Mouse (Mus musculus): ENCODE measurements around the gene Arhgef26. TPM values are rescaled to one million over a fixed set of nuclear protein-coding genes. Genes with fewer than 3 reads are reported as not detected.

The Arhgef26 gene
- polyA plus RNA-seq, 1 experiment, result 0.57 TPM

DNA sequence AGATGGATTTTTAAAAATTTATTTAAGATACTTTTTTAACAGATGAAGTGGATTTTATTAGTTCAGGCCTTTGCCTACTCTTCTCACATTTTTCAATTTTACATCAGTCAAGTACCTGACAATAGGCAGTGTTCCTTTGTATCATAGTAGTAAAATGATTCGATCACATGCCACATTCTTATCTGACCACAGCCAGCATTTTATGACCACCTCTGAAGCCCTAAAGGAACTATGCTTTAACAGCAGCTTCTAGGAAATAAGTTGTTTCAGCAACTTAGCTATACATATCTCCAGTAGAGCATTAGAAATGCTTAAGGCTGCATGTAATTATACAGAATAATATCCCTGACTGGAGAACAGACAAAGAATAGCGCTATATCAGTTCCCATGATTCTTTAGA, 146.2 kb downstream of the Arhgef26 start:
- WGBS, result 100% methylated on average over 2 of the region's 2 CpGs
- no peaks in the 10 kb centered on the region for H3K4me1 ChIP-seq (replicated peaks; ENCODE audit: control insufficient read depth, insufficient read depth, low read length)
- no peak overlapping the region for H3K4me3 ChIP-seq (ENCODE audit: control insufficient read depth, insufficient read depth, low read length)
- H3K36me3 ChIP-seq (ENCODE audit: control insufficient read depth, insufficient read depth, low read length), result peaks cover 44% of the 10 kb centered on the region
- H3K27ac ChIP-seq (ENCODE audit: control insufficient read depth, insufficient read depth, low read length), result no peak overlapping the region
- no peaks in the 10 kb centered on the region for H3K27me3 ChIP-seq (ENCODE audit: control insufficient read depth, insufficient read depth, low read length)
- TF ChIP-seq CTCF (IDR thresholded peaks at IDR 0.05; ENCODE audit: borderline replicate concordance, control insufficient read depth, extremely low read depth, insufficient read depth, low read length, poor library complexity), result no peak
- TF ChIP-seq POLR2A (IDR thresholded peaks at IDR 0.05; ENCODE audit: control insufficient read depth, extremely low read depth, insufficient read depth, low read length, poor library complexity), result no peak
- DNase-seq, result no peak

DNA sequence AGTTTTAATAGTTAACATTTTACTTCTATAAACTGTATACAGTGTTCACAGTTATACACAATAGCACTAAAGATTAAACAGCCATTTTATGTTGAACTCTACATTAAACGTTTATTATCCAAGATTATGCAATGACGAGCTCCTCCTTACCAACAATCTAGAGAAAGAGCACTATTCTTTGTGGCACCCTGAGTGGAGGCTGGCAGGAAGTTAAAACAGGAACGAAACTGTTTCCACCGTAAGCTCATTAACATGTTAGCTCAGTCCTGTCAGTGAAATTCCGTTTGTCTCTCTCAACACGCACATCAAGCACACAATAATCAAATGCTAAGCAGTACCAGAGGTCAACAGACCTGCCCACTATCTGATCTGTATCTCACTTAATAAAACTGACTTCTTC, 154.4 kb downstream of the Arhgef26 start:
- H3K27ac ChIP-seq (ENCODE audit: control insufficient read depth, insufficient read depth, low read length), result no peak overlapping the region

DNA sequence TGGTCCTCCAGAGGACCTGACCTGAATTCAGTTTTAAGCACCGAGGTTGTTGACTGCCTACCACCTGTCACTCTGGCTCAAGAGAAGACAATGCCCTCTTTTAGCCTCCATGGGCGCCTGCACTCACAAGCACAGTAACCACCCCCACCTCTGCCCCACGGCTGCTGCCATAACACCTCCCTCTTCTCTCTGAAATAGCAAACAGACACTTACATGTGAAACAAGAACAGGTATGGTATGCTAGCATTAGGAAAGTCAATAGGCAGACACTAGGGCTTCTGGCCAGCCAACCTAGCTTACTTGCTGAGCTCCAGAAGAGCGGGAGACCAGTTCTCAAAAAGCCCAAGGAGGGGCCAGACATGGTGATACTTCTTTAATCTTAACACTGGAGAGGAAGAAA, 161.2 kb downstream of the Arhgef26 start:
- no peak overlapping the region for H3K27ac ChIP-seq (ENCODE audit: control insufficient read depth, insufficient read depth, low read length)
- H3K4me1 ChIP-seq (replicated peaks; ENCODE audit: control insufficient read depth, insufficient read depth, low read length), result no peaks in the 10 kb centered on the region
- 94% methylated on average over 4 of the region's 4 CpGs for WGBS
- H3K27me3 ChIP-seq (ENCODE audit: control insufficient read depth, insufficient read depth, low read length), result no peaks in the 10 kb centered on the region
- H3K36me3 ChIP-seq (ENCODE audit: control insufficient read depth, insufficient read depth, low read length), result peaks cover 60% of the 10 kb centered on the region
- H3K4me3 ChIP-seq (ENCODE audit: control insufficient read depth, insufficient read depth, low read length), result no peak overlapping the region
- TF ChIP-seq CTCF (IDR thresholded peaks at IDR 0.05; ENCODE audit: borderline replicate concordance, control insufficient read depth, extremely low read depth, insufficient read depth, low read length, poor library complexity) (no peak), POLR2A (IDR thresholded peaks at IDR 0.05; ENCODE audit: control insufficient read depth, extremely low read depth, insufficient read depth, low read length, poor library complexity) (no peak)
- DNase-seq, result no peak

More for the DNA sequence above, 154.4 kb downstream of the Arhgef26 start:
- WGBS, result 76% methylated on average over 6 of the region's 6 CpGs
- TF ChIP-seq CTCF (IDR thresholded peaks at IDR 0.05; ENCODE audit: borderline replicate concordance, control insufficient read depth, extremely low read depth, insufficient read depth, low read length, poor library complexity) (no peak), POLR2A (IDR thresholded peaks at IDR 0.05; ENCODE audit: control insufficient read depth, extremely low read depth, insufficient read depth, low read length, poor library complexity) (no peak)
- no peaks in the 10 kb centered on the region for H3K27me3 ChIP-seq (ENCODE audit: control insufficient read depth, insufficient read depth, low read length)
- no peaks in the 10 kb centered on the region for H3K4me1 ChIP-seq (replicated peaks; ENCODE audit: control insufficient read depth, insufficient read depth, low read length)
- H3K36me3 ChIP-seq (ENCODE audit: control insufficient read depth, insufficient read depth, low read length), result peaks cover 69% of the 10 kb centered on the region
- DNase-seq, result no peak
- no peak overlapping the region for H3K4me3 ChIP-seq (ENCODE audit: control insufficient read depth, insufficient read depth, low read length)

DNA sequence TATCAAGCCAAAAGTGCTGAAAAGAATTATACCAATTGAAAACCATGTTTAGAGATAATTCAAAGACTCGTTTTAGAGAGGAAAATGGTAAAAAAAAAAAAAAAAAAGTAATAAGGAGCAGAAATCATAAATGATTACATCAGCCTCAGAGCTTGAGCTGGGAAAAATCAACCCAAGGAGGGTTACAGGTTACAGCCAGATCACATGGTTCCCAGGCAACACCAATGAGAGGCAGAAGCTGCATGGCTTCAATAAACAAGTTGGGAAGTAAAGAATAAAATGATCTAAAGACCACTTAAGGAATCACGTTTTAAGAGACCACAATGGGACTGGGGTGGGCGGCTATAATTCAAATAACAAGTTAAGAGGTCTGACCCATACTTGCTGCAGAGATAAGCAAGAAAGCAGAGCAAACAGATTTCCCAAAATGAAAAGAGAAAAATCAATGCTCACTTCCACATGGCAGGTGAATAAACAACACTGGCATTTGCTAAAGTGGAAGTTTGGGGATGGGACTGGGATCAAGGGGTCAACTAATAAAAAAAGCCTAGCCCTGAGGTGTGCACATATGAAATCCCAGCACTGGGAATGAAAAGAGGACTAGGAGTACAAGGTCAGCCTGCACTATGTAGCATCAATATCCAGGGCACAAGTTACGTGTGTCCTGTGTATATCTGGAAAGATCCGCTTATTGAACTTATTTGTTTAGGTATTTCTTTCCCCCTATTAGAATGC, 167.2 kb downstream of the Arhgef26 start:
- DNase-seq, result no peak
- Histone ChIP-seq H3K4me3 (ENCODE audit: control insufficient read depth, insufficient read depth, low read length) (no peak overlapping the region), H3K27ac (ENCODE audit: control insufficient read depth, insufficient read depth, low read length) (no peak overlapping the region), H3K4me1 (replicated peaks; ENCODE audit: control insufficient read depth, insufficient read depth, low read length) (peaks cover 2% of the 10 kb centered on the region), H3K36me3 (ENCODE audit: control insufficient read depth, insufficient read depth, low read length) (peaks cover 17% of the 10 kb centered on the region), H3K27me3 (ENCODE audit: control insufficient read depth, insufficient read depth, low read length) (no peaks in the 10 kb centered on the region)
- 94% methylated on average over 5 of the region's 5 CpGs for WGBS
- TF ChIP-seq CTCF (IDR thresholded peaks at IDR 0.05; ENCODE audit: borderline replicate concordance, control insufficient read depth, extremely low read depth, insufficient read depth, low read length, poor library complexity) (no peak), POLR2A (IDR thresholded peaks at IDR 0.05; ENCODE audit: control insufficient read depth, extremely low read depth, insufficient read depth, low read length, poor library complexity) (no peak)

DNA sequence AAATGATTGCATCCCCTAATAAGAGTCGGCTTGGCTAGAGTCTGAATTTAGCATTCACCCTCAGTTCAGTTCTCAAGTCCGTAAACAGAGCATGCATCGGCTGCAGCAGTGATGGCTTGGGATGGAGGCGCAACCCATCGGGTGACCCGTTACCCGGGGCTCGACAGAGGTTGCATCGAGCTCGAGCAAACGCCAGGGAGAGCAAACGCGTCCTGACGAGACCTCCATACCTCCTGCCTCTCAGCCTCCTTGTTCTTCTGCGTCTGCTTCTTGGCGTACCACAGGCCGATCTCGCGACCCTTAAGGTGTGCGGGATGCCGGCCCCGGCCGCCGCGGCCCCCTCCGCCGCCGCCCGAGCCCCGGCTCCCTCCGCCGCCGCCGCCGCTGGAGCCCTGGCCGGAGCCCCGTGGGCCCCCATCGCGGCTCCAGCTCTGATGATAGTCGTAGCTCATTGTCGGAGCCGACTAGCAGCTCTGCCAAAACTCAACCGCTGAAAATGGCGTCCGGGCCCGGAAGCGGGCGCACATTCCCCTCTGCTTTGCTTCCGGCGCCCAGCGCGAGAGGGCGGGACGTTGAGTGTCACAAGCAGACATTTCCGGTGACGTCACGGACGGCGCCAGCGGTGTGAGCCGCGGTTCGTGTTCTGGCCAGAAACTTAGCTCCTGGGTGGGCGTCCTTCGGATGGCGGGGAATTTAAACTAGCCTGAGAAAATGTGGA, 168.5 kb downstream of the Arhgef26 start, which contains the start of gene Dhx36:
Dhx36 (minus strand) TSS at position 517 of the 718 bp plus-strand sequence.
- peak; percentile 95 for DNase-seq
- Histone ChIP-seq H3K4me3 (ENCODE audit: control insufficient read depth, insufficient read depth, low read length) (peak within 1 kb of the TSS; percentile 99), H3K27me3 (ENCODE audit: control insufficient read depth, insufficient read depth, low read length) (no peaks in the 10 kb centered on the region), H3K27ac (ENCODE audit: control insufficient read depth, insufficient read depth, low read length) (peak within 1 kb of the TSS; percentile 1; the same call in 1 of the 2 replicates), H3K4me1 (replicated peaks; ENCODE audit: control insufficient read depth, insufficient read depth, low read length) (peaks cover 2% of the 10 kb centered on the region), H3K36me3 (ENCODE audit: control insufficient read depth, insufficient read depth, low read length) (peaks cover 6% of the 10 kb centered on the region; the same call in 1 of the 2 replicates)
- peak; percentile 62; the same call in 1 of the 2 replicates for TF ChIP-seq POLR2A (IDR thresholded peaks at IDR 0.05; ENCODE audit: control insufficient read depth, extremely low read depth, insufficient read depth, low read length, poor library complexity)
- TF ChIP-seq CTCF (IDR thresholded peaks at IDR 0.05; ENCODE audit: borderline replicate concordance, control insufficient read depth, extremely low read depth, insufficient read depth, low read length, poor library complexity), result no peak; the same call in 1 of the 2 replicates
- WGBS, result under 1% methylated on average over 66 of the region's 66 CpGs

DNA sequence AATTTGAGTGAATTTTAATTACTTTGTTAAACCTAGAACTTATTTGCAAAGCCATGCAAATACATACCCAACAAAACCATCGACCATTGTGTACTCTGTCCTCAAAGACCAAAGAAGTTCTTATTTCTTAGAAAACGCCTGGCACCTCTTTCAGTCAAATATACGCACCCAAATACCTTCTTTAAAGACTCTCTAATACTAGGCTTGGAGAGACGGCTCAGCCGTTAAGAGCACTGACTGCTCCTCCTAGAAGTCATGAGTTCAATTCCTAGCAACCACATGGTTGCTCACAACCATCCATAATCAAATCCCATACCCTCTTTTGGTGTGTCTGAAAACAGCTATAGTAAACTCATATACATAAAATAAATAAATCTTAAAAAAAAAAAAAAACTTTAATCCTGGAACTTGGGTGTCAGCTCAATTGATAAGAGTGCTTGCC, 169.1 kb downstream of the Arhgef26 start:
- peak overlapping the region; percentile 99 for H3K4me3 ChIP-seq (ENCODE audit: control insufficient read depth, insufficient read depth, low read length)
- no peak overlapping the region for H3K27ac ChIP-seq (ENCODE audit: control insufficient read depth, insufficient read depth, low read length)
- H3K4me1 ChIP-seq (replicated peaks; ENCODE audit: control insufficient read depth, insufficient read depth, low read length), result peaks cover 2% of the 10 kb centered on the region
- WGBS, result 59% methylated on average over 5 of the region's 5 CpGs
- DNase-seq, result no peak
- TF ChIP-seq POLR2A (IDR thresholded peaks at IDR 0.05; ENCODE audit: control insufficient read depth, extremely low read depth, insufficient read depth, low read length, poor library complexity) (no peak), CTCF (IDR thresholded peaks at IDR 0.05; ENCODE audit: borderline replicate concordance, control insufficient read depth, extremely low read depth, insufficient read depth, low read length, poor library complexity) (no peak)
- no peaks in the 10 kb centered on the region for H3K27me3 ChIP-seq (ENCODE audit: control insufficient read depth, insufficient read depth, low read length)
- peaks cover under 1% of the 10 kb centered on the region; the same call in 1 of the 2 replicates for H3K36me3 ChIP-seq (ENCODE audit: control insufficient read depth, insufficient read depth, low read length)

Other genes starting within 250 kb of the Arhgef26 start
- 6.4 and 8.7 TPM in 2 replicates for gene Dhx36, start 168.7 kb downstream of the Arhgef26 start, polyA plus RNA-seq (2012; rRNA removed)